In the genomic region with DNA sequence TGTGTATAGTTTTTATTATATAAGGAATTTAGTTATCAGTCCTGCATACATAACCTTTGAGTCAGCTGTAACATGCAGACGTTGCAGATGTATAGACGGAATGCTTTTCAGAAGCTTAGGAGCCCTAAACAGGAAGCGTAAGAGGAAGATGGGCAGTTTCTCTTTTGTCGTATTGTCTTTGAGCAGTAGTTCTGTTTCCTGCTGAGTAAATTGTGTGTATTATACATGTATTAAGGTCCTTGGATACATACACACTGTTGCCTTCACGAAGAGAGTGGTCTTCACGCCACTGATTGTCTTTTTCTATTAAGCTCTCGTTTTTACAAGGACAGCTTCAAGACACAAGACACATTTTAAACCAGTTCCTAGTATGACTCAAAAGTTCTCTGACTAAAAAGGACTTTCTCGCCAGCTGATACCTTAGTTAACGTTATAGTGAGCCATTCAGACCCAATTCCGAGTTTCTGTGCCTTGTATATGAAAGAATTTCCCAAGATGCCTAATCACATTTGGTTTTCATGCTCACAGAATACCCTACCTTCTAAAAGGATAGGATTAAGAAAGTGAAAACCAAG, we compare ENCODE assay signal across 18 mouse cellular contexts.
DNase-seq lines count a peak whose midpoint lies in the region; ATAC-seq and TF ChIP-seq lines count a peak whose summit lies in the region.
"Had no signal": no experiment of that assay in that cellular context is flagged by ENCODE, and none has a peak within 500 bp of the region (broad histone marks: within the 10 kb centered on the region; RNA-seq: fewer than 3 reads in every experiment).

No protein-coding gene starts in this region.

- peak overlapping the region; percentile 11; the same call in 1 of the 2 replicates for H3K4me2 ChIP-seq in liver, embryonic 14.5 days (ENCODE audit: low read depth)
- H3K4me2 ChIP-seq in liver, postnatal 0 days (ENCODE audit: low read depth, low read length): peak overlapping the region; percentile 11; the same call in 1 of the 2 replicates
- H3K4me2 ChIP-seq: embryonic facial prominence, embryonic 13.5 days; hindbrain, embryonic 15.5 days; lung, embryonic 14.5 days; neural tube, embryonic 15.5 days had no signal

- H3K27ac ChIP-seq in liver, embryonic 14.5 days: no peak overlapping the region
- peak overlapping the region; percentile 75 for H3K27ac ChIP-seq in liver, postnatal 0 days (ENCODE audit: low read depth)
- H3K27ac ChIP-seq in midbrain, embryonic 10.5 days (replicated peaks): no peak overlapping the region
- H3K27ac ChIP-seq in limb, embryonic 10.5 days: no peak overlapping the region
- H3K27ac ChIP-seq: embryonic facial prominence, embryonic 13.5 days; forebrain, embryonic 10.5 days; hindbrain, embryonic 15.5 days; neural tube, embryonic 15.5 days had no signal

- DNase-seq in liver, embryonic 14.5 days (ENCODE audit: low read depth in 3 of 3, low spot score in 3 of 3): no peak
- DNase-seq in liver: no peak
- DNase-seq in B cell, adult 2 months: peak; percentile 36 to 42
- DNase-seq in liver, postnatal 0 days: no peak
- no peak for DNase-seq in midbrain, embryonic 10.5 days (ENCODE audit: low spot score)
- no peak for DNase-seq in left cerebral cortex, adult 9 months (ENCODE audit: low spot score in 2 of 2)
- no peak for DNase-seq in limb, embryonic 10.5 days (ENCODE audit: low spot score)
- DNase-seq: kidney, postnatal 36 days; layer of hippocampus, postnatal 36 days; left cerebral cortex, postnatal 4 days; lung, embryonic 14.5 days; right cerebral cortex, adult 18-20 months had no signal

- H3K27me3 ChIP-seq in liver, embryonic 14.5 days (ENCODE audit: control insufficient read depth, insufficient read depth, low read length): no peaks in the 10 kb centered on the region
- no peaks in the 10 kb centered on the region for H3K27me3 ChIP-seq in liver, postnatal 0 days (ENCODE audit: insufficient read depth, low read length)
- no peaks in the 10 kb centered on the region for H3K27me3 ChIP-seq in midbrain, embryonic 10.5 days (ENCODE audit: low read depth, poor library complexity, severe bottlenecking)
- H3K27me3 ChIP-seq in limb, embryonic 10.5 days (ENCODE audit: low read depth, poor library complexity, severe bottlenecking): no peaks in the 10 kb centered on the region
- H3K27me3 ChIP-seq: embryonic facial prominence, embryonic 13.5 days; hindbrain, embryonic 15.5 days; neural tube, embryonic 15.5 days; Patski had no signal

- no peak for ATAC-seq in liver, embryonic 14.5 days (ENCODE audit: insufficient read depth)
- ATAC-seq in CD4-positive, CD25-positive, alpha-beta regulatory T cell, adult 4 months: peak; percentile 44
- peak; percentile 30; the same call in 1 of the 2 replicates for ATAC-seq in liver, postnatal 0 days
- ATAC-seq: Patski had no signal

- peaks cover 59% of the 10 kb centered on the region for H3K36me3 ChIP-seq in liver, embryonic 14.5 days (replicated peaks; ENCODE audit: control insufficient read depth, insufficient read depth, low read depth)
- H3K36me3 ChIP-seq in liver, postnatal 0 days (replicated peaks; ENCODE audit: insufficient read depth, low read length): peaks cover 55% of the 10 kb centered on the region
- H3K36me3 ChIP-seq in midbrain, embryonic 10.5 days: peaks cover 71% of the 10 kb centered on the region
- peaks cover 48% of the 10 kb centered on the region for H3K36me3 ChIP-seq in limb, embryonic 10.5 days
- H3K36me3 ChIP-seq: hindbrain, embryonic 15.5 days; neural tube, embryonic 15.5 days had no signal

- no peaks in the 10 kb centered on the region for H3K9me3 ChIP-seq in liver, embryonic 14.5 days (ENCODE audit: control insufficient read depth, low read length)
- H3K9me3 ChIP-seq in liver, postnatal 0 days (ENCODE audit: low read length): no peaks in the 10 kb centered on the region
- H3K9me3 ChIP-seq in midbrain, embryonic 10.5 days (replicated peaks): no peaks in the 10 kb centered on the region
- H3K9me3 ChIP-seq in limb, embryonic 10.5 days (replicated peaks): no peaks in the 10 kb centered on the region
- H3K9me3 ChIP-seq: embryonic facial prominence, embryonic 13.5 days; forebrain, embryonic 10.5 days; hindbrain, embryonic 15.5 days; neural tube, embryonic 15.5 days had no signal

- no peak overlapping the region for H3K9ac ChIP-seq in liver, embryonic 14.5 days (replicated peaks)
- H3K9ac ChIP-seq in liver, postnatal 0 days (replicated peaks): no peak overlapping the region
- H3K9ac ChIP-seq: embryonic facial prominence, embryonic 13.5 days; hindbrain, embryonic 15.5 days; lung, embryonic 14.5 days; neural tube, embryonic 15.5 days had no signal

- H3K4me3 ChIP-seq in liver, embryonic 14.5 days (ENCODE audit: insufficient read depth in 1 of 2, low read depth in 2 of 2, low read length in 2 of 2): no peak overlapping the region
- no peak overlapping the region for H3K4me3 ChIP-seq in liver, postnatal 0 days (ENCODE audit: low read depth, low read length)
- H3K4me3 ChIP-seq in midbrain, embryonic 10.5 days: no peak overlapping the region
- no peak overlapping the region for H3K4me3 ChIP-seq in limb, embryonic 10.5 days
- H3K4me3 ChIP-seq: embryonic facial prominence, embryonic 13.5 days; forebrain, embryonic 10.5 days; hindbrain, embryonic 15.5 days; neural tube, embryonic 15.5 days had no signal

- TF ChIP-seq CTCF in liver, embryonic 14.5 days (IDR thresholded peaks at IDR 0.05; ENCODE audit: low read depth): no peak
- no peak for TF ChIP-seq CTCF in liver, postnatal 0 days (IDR thresholded peaks at IDR 0.05; ENCODE audit: low read depth)

- H3K4me1 ChIP-seq in liver, embryonic 14.5 days (replicated peaks; ENCODE audit: control insufficient read depth in 2 of 2, insufficient read depth in 2 of 2, low read length in 1 of 2): peaks cover 0 to 5% of the 10 kb centered on the region in 2 experiments; a peak in 2 of 4 replicates
- no peaks in the 10 kb centered on the region for H3K4me1 ChIP-seq in liver, postnatal 0 days (ENCODE audit: insufficient read depth)
- no peaks in the 10 kb centered on the region for H3K4me1 ChIP-seq in midbrain, embryonic 10.5 days
- no peaks in the 10 kb centered on the region for H3K4me1 ChIP-seq in limb, embryonic 10.5 days
- H3K4me1 ChIP-seq: forebrain, embryonic 10.5 days; hindbrain, embryonic 15.5 days; neural tube, embryonic 15.5 days had no signal

- 62% methylated on average over 10 of the region's 10 CpGs for WGBS in liver, embryonic 14.5 days (ENCODE audit: insufficient replicate concordance)
- WGBS in liver, postnatal 0 days (ENCODE audit: insufficient replicate concordance): 61% methylated on average over 10 of the region's 10 CpGs
- 91% methylated on average over 10 of the region's 10 CpGs for WGBS in midbrain, embryonic 10.5 days
- 91% methylated on average over 10 of the region's 10 CpGs for WGBS in limb, embryonic 10.5 days

- TF ChIP-seq EP300 in liver, embryonic 14.5 days (IDR thresholded peaks at IDR 0.05; ENCODE audit: low read depth): no peak
- no peak for TF ChIP-seq EP300 in liver, postnatal 0 days (IDR thresholded peaks at IDR 0.05; ENCODE audit: low read depth)

Comparison
In these comparisons a context has a peak if more than half of its experiments do, and no peak if none do; other contexts are left out.
1. DNase-seq: peak in B cell, adult 2 months (2 of 2); none in liver, embryonic 14.5 days (0 of 3), liver (single experiment), liver, postnatal 0 days (single experiment), midbrain, embryonic 10.5 days (single experiment), left cerebral cortex, adult 9 months (0 of 2) and limb, embryonic 10.5 days (single experiment).